Mouse (Mus musculus) liver, embryonic 15.5 days (tissue): ENCODE measurements around the gene Dctd. TPM values are rescaled to one million over a fixed set of nuclear protein-coding genes. Genes with fewer than 3 reads are reported as not detected.
"Not testable (repeated sequence)": the region's sequence is repeated elsewhere in the genome, so short reads cannot be mapped to it uniquely, and the experiment has no call there.

ENCODE experiments used
- ATAC-seq: fragments of 200-750 bp; cut with Nextera tagmentation; 2 replicates; pipeline ENCODE4 v1.8.0; 2017; ENCODE audit warnings: moderate number of reproducible peaks, mild to moderate bottlenecking, moderate library complexity; ENCODE audit not compliant: insufficient read depth
- H3K27ac ChIP-seq: fragments of 300-500 bp; sonication (generic); replicated peaks from 2 replicates; pipeline ENCODE4 v1.5.1; 2015; ENCODE audit warnings: mild to moderate bottlenecking, inconsistent platforms
- H3K27me3 ChIP-seq: fragments of 300-500 bp; sonication (generic); 2 replicates; pipeline ENCODE4 v1.6.1; 2015; ENCODE audit warnings: mild to moderate bottlenecking, inconsistent platforms
- H3K36me3 ChIP-seq: fragments of 300-500 bp; sonication (generic); replicated peaks from 2 replicates; pipeline ENCODE4 v1.6.1; 2015; ENCODE audit warnings: moderate library complexity, mild to moderate bottlenecking, inconsistent platforms
- H3K4me1 ChIP-seq: fragments of 300-500 bp; sonication (generic); replicated peaks from 2 replicates; pipeline ENCODE4 v1.6.1; 2015; ENCODE audit warnings: inconsistent platforms
- H3K4me2 ChIP-seq: fragments of 300-500 bp; sonication (generic); 2 replicates; pipeline ENCODE4 v1.6.1; 2015; ENCODE audit warnings: moderate library complexity, mild to moderate bottlenecking, inconsistent platforms
- H3K4me3 ChIP-seq: fragments of 300-500 bp; sonication (generic); replicated peaks from 2 replicates; pipeline ENCODE4 v1.5.1; 2015; ENCODE audit warnings: mild to moderate bottlenecking, inconsistent platforms
- H3K9ac ChIP-seq: fragments of 300-500 bp; sonication (generic); 2 replicates; pipeline ENCODE4 v1.6.1; 2015; ENCODE audit warnings: moderate library complexity, mild to moderate bottlenecking, inconsistent platforms
- H3K9me3 ChIP-seq: fragments of 300-500 bp; sonication (generic); replicated peaks from 2 replicates; pipeline ENCODE4 v1.6.1; 2016; ENCODE audit warnings: inconsistent platforms
- WGBS: fragments of 180-500 bp; shearing (Covaris S2); methylation state at CpG from one replicate; pipeline ENCODE4 v1.1.7; 2015; ENCODE audit warnings: mixed read lengths; ENCODE audit not compliant: insufficient replicate concordance; 5-methylcytosine and 5-hydroxymethylcytosine counted together
- polyA plus RNA-seq: library from polyadenylated mRNA; unstranded; fragments of >200 nt; fragmentation: Nextera tagmentation; extraction: Ambion mirVana; gene quantifications from 2 replicates; pipeline ENCODE4 v1.2.1, GENCODE M21; 2015

Gene Dctd
- polyA plus RNA-seq, 1 experiment from 2014 or later = 5.5 TPM

- no peak overlapping the region for H3K4me3 ChIP-seq
- no peak overlapping the region for H3K9ac ChIP-seq
- H3K27me3 ChIP-seq = no peaks in the 10 kb centered on the region
- H3K4me1 ChIP-seq = no peaks in the 10 kb centered on the region
- ATAC-seq = no peak
- H3K36me3 ChIP-seq = 0 out of 2 replicates have a peak, but pooled peaks cover 3% of the 10 kb centered on the region
- H3K9me3 ChIP-seq = no peaks in the 10 kb centered on the region
- WGBS = 75% methylated on average over 10 of the region's 10 CpGs
- no peak overlapping the region for H3K4me2 ChIP-seq
- H3K27ac ChIP-seq = no peak overlapping the region
Observed at GRCm38 (mm10) chr8:48146449-48146848, 47.6 kb downstream of the Dctd start.

GRCm38 (mm10) chr8:48152062-48152738 lies 53.3 kb downstream of the Dctd start:
- 49% methylated on average over 19 of the region's 19 CpGs for WGBS
- H3K4me2 ChIP-seq = no peak overlapping the region
- no peak overlapping the region for H3K9ac ChIP-seq
- no peak overlapping the region for H3K4me3 ChIP-seq
- H3K4me1 ChIP-seq = no peaks in the 10 kb centered on the region
- H3K9me3 ChIP-seq = no peaks in the 10 kb centered on the region
- H3K27me3 ChIP-seq = no peaks in the 10 kb centered on the region
- H3K27ac ChIP-seq = no peak overlapping the region
- no peaks in the 10 kb centered on the region for H3K36me3 ChIP-seq
- ATAC-seq = no peak

GRCm38 (mm10) chr8:48153360-48154121 lies 54.6 kb downstream of the Dctd start:
- WGBS = 47% methylated on average over 15 of the region's 15 CpGs
- no peaks in the 10 kb centered on the region for H3K36me3 ChIP-seq
- no peaks in the 10 kb centered on the region for H3K4me1 ChIP-seq
- H3K9ac ChIP-seq = no peak overlapping the region
- ATAC-seq = no peak
- no peak overlapping the region for H3K4me3 ChIP-seq
- no peaks in the 10 kb centered on the region for H3K9me3 ChIP-seq
- H3K4me2 ChIP-seq = no peak overlapping the region
- no peaks in the 10 kb centered on the region for H3K27me3 ChIP-seq
- no peak overlapping the region for H3K27ac ChIP-seq

GRCm38 (mm10) chr8:48157718-48158117 lies 58.8 kb downstream of the Dctd start:
- no peak overlapping the region for H3K4me3 ChIP-seq
- H3K27me3 ChIP-seq = no peaks in the 10 kb centered on the region
- WGBS = 47% methylated on average over 10 of the region's 10 CpGs
- no peak overlapping the region for H3K27ac ChIP-seq
- H3K36me3 ChIP-seq = no peaks in the 10 kb centered on the region
- H3K4me1 ChIP-seq = no peaks in the 10 kb centered on the region
- no peak overlapping the region for H3K9ac ChIP-seq
- no peak for ATAC-seq
- no peaks in the 10 kb centered on the region for H3K9me3 ChIP-seq
- H3K4me2 ChIP-seq = no peak overlapping the region

GRCm38 (mm10) chr8:48158560-48159217 lies 59.8 kb downstream of the Dctd start:
- Histone ChIP-seq H3K9me3 (no peaks in the 10 kb centered on the region), H3K36me3 (no peaks in the 10 kb centered on the region), H3K9ac (no peak overlapping the region), H3K4me3 (no peak overlapping the region), H3K27me3 (no peaks in the 10 kb centered on the region), H3K4me1 (no peaks in the 10 kb centered on the region), H3K4me2 (no peak overlapping the region), H3K27ac (no peak overlapping the region)
- WGBS = 41% methylated on average over 15 of the region's 15 CpGs
- ATAC-seq = no peak

GRCm38 (mm10) chr8:48177406-48177805 lies 78.5 kb downstream of the Dctd start:
- H3K27me3 ChIP-seq = no peaks in the 10 kb centered on the region
- no peaks in the 10 kb centered on the region for H3K9me3 ChIP-seq
- no peak overlapping the region for H3K9ac ChIP-seq
- no peaks in the 10 kb centered on the region for H3K4me1 ChIP-seq
- no peak overlapping the region for H3K4me2 ChIP-seq
- no peak overlapping the region for H3K4me3 ChIP-seq
- 47% methylated on average over 4 of the region's 4 CpGs for WGBS
- no peak for ATAC-seq
- no peak overlapping the region for H3K27ac ChIP-seq
- H3K36me3 ChIP-seq = no peaks in the 10 kb centered on the region

- H3K4me3 ChIP-seq = no peak overlapping the region
- no peak overlapping the region for H3K4me2 ChIP-seq
- H3K27me3 ChIP-seq = no peaks in the 10 kb centered on the region
- ATAC-seq = no peak
- H3K36me3 ChIP-seq = no peaks in the 10 kb centered on the region
- 74% methylated on average over 1 of the region's 1 CpGs for WGBS
- H3K4me1 ChIP-seq = no peaks in the 10 kb centered on the region
- H3K9ac ChIP-seq = no peak overlapping the region
- no peak overlapping the region for H3K27ac ChIP-seq
- H3K9me3 ChIP-seq = no peaks in the 10 kb centered on the region
Observed at GRCm38 (mm10) chr8:48177876-48178275, 79.0 kb downstream of the Dctd start.

- no peaks in the 10 kb centered on the region for H3K27me3 ChIP-seq
- H3K36me3 ChIP-seq = no peaks in the 10 kb centered on the region
- 57% methylated on average over 4 of the region's 4 CpGs for WGBS
- no peaks in the 10 kb centered on the region for H3K4me1 ChIP-seq
- no peak overlapping the region for H3K4me2 ChIP-seq
- H3K9ac ChIP-seq = no peak overlapping the region
- H3K9me3 ChIP-seq = no peaks in the 10 kb centered on the region
- no peak overlapping the region for H3K4me3 ChIP-seq
- ATAC-seq = no peak
- H3K27ac ChIP-seq = no peak overlapping the region
Observed at GRCm38 (mm10) chr8:48178993-48179392, 80.1 kb downstream of the Dctd start.

DNA sequence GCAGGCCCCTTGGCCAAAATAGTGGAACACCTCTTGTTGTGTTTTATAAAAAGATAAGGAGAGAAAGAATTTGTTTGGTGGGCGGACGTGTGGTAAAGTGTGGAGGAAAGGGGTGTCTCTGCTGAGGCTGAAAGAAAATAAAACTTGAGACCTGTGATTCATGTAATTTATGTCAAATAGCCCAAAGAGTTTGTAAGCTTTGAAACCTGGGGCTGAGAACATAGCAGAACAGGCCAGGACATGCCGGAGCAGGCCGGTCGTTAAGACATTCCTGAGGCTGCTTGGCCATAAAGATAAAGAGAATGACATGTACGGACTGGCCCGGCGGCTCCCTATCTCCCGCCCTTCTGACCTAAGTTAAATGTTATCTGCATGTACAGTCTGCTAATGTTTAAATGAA lies 81.3 kb downstream of the Dctd start:
- H3K4me2 ChIP-seq, ATAC-seq, H3K36me3 ChIP-seq, H3K27ac ChIP-seq, H3K4me3 ChIP-seq, H3K27me3 ChIP-seq, H3K9me3 ChIP-seq, H3K4me1 ChIP-seq, H3K9ac ChIP-seq: not testable (repeated sequence)
- 71% methylated on average over 9 of the region's 9 CpGs for WGBS

DNA sequence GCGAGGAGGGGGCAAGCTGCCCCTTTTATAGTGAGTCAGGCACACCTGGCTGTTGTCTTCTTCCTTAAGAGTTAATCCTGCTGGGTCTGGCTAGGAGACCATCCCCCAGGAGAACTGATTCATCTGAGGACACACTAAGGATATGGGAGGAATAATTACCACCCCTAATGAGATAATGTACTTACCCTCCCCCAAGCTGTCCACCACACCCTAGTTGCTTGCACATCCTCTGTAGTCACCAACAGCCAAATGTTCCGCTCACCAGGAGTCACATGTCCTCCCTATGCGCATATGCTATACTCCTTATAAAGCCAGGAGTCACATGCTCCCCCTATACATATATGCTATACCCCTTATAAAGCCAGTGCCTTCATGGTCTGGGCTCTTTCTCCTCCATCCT lies 82.1 kb downstream of the Dctd start:
- H3K9me3 ChIP-seq = no peaks in the 10 kb centered on the region
- no peaks in the 10 kb centered on the region for H3K27me3 ChIP-seq
- ATAC-seq = no peak
- 78% methylated on average over 3 of the region's 3 CpGs for WGBS
- no peaks in the 10 kb centered on the region for H3K4me1 ChIP-seq
- H3K4me3 ChIP-seq = no peak overlapping the region
- no peaks in the 10 kb centered on the region for H3K36me3 ChIP-seq
- H3K9ac ChIP-seq = no peak overlapping the region
- H3K27ac ChIP-seq = no peak overlapping the region
- H3K4me2 ChIP-seq = no peak overlapping the region

DNA sequence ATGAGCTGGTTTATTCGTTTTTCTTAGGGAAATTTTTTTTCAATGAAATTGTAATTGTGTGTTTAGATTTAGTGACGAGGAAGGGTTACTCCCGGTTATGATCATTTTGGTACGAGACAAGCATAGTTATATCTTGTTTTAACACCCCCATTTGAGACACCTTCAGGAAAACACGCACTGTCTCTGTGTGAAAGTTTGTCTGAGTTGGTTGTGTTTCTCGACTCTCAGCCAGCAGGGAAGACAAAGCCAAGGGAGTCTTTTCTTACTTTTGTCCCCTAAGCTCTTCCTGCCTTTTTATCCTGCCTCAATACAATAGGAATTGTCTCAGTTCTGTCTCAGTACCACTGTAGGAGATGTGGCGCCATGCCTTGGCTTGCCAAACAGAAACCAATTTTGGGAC lies 84.9 kb downstream of the Dctd start:
- H3K27ac ChIP-seq = no peak overlapping the region
- no peak overlapping the region for H3K9ac ChIP-seq
- H3K4me2 ChIP-seq = no peak overlapping the region
- H3K4me1 ChIP-seq = no peaks in the 10 kb centered on the region
- H3K9me3 ChIP-seq = no peaks in the 10 kb centered on the region
- H3K4me3 ChIP-seq = no peak overlapping the region
- 61% methylated on average over 7 of the region's 7 CpGs for WGBS
- ATAC-seq = no peak
- no peaks in the 10 kb centered on the region for H3K36me3 ChIP-seq
- no peaks in the 10 kb centered on the region for H3K27me3 ChIP-seq
